Mouse (Mus musculus): ENCODE measurements around the gene Zkscan17. TPM values are rescaled to one million over a fixed set of nuclear protein-coding genes. Genes with fewer than 3 reads are reported as not detected.

Zkscan17 gene
- polyA plus RNA-seq (2014; fragmentation: Illumina TruSeq; extraction: RNeasy Lipid Tissue Mini Kit (QIAGEN cat#74804); ENCODE audit: low read depth, low replicate concordance), result 2.1 TPM

GRCm38 (mm10) chr11:59526472-59527080 is at the start of gene Zkscan17:
Gene Zkscan17 (minus strand): TSS chr11:59526751.

GRCm38 (mm10) chr11:59576135-59576534 is 49.6 kb upstream of the Zkscan17 start, which contains the start of gene Olfr222:
Gene Olfr222 (minus strand): TSS chr11:59576235.

GRCm38 (mm10) chr11:59541324-59541723 is 14.8 kb upstream of the Zkscan17 start, which contains the start of gene Nlrp3:
Gene Nlrp3 (plus strand): TSS chr11:59541568.

GRCm38 (mm10) chr11:59472326-59472677 is 54.2 kb downstream of the Zkscan17 start, which contains the start of gene Zfp867:
Gene Zfp867 (minus strand): TSS chr11:59472474.

GRCm38 (mm10) chr11:59451086-59451485 is 75.5 kb downstream of the Zkscan17 start, which contains the start of gene Snap47:
Gene Snap47 (minus strand): TSS chr11:59451186.

GRCm38 (mm10) chr11:59449741-59450229 is 76.8 kb downstream of the Zkscan17 start, which contains the start of gene Jmjd4:
Gene Jmjd4 (plus strand): TSS chr11:59450045.

Other genes starting within 250 kb of the Zkscan17 start
- gene Wnt3a, start 236.0 kb downstream of the Zkscan17 start, polyA plus RNA-seq (2014; fragmentation: Illumina TruSeq; extraction: RNeasy Lipid Tissue Mini Kit (QIAGEN cat#74804); ENCODE audit: low read depth, low replicate concordance), result not detected
- gene Wnt9a, start 219.8 kb downstream of the Zkscan17 start, polyA plus RNA-seq (2014; fragmentation: Illumina TruSeq; extraction: RNeasy Lipid Tissue Mini Kit (QIAGEN cat#74804); ENCODE audit: low read depth, low replicate concordance), result 0.16 TPM
- not detected for gene Prss38, start 151.1 kb downstream of the Zkscan17 start, polyA plus RNA-seq (2014; fragmentation: Illumina TruSeq; extraction: RNeasy Lipid Tissue Mini Kit (QIAGEN cat#74804); ENCODE audit: low read depth, low replicate concordance)
- gene Jmjd4, start 76.7 kb downstream of the Zkscan17 start, polyA plus RNA-seq (2014; fragmentation: Illumina TruSeq; extraction: RNeasy Lipid Tissue Mini Kit (QIAGEN cat#74804); ENCODE audit: low read depth, low replicate concordance), result 7.8 TPM
- 45.9 TPM for gene Snap47, start 75.6 kb downstream of the Zkscan17 start, polyA plus RNA-seq (2014; fragmentation: Illumina TruSeq; extraction: RNeasy Lipid Tissue Mini Kit (QIAGEN cat#74804); ENCODE audit: low read depth, low replicate concordance)
- 7.0 TPM for gene Zfp867, start 54.3 kb downstream of the Zkscan17 start, polyA plus RNA-seq (2014; fragmentation: Illumina TruSeq; extraction: RNeasy Lipid Tissue Mini Kit (QIAGEN cat#74804); ENCODE audit: low read depth, low replicate concordance)
- not detected for gene Nlrp3, start 14.8 kb upstream of the Zkscan17 start, polyA plus RNA-seq (2014; fragmentation: Illumina TruSeq; extraction: RNeasy Lipid Tissue Mini Kit (QIAGEN cat#74804); ENCODE audit: low read depth, low replicate concordance)
- not detected for gene Olfr222, start 49.5 kb upstream of the Zkscan17 start, polyA plus RNA-seq (2014; fragmentation: Illumina TruSeq; extraction: RNeasy Lipid Tissue Mini Kit (QIAGEN cat#74804); ENCODE audit: low read depth, low replicate concordance)
- gene Olfr223, start 66.5 kb upstream of the Zkscan17 start, polyA plus RNA-seq (2014; fragmentation: Illumina TruSeq; extraction: RNeasy Lipid Tissue Mini Kit (QIAGEN cat#74804); ENCODE audit: low read depth, low replicate concordance), result not detected
- 20.7 TPM for gene Mprip, start 134.6 kb upstream of the Zkscan17 start, polyA plus RNA-seq (2014; fragmentation: Illumina TruSeq; extraction: RNeasy Lipid Tissue Mini Kit (QIAGEN cat#74804); ENCODE audit: low read depth, low replicate concordance)